Mouse (Mus musculus) intestine, embryonic 16.5 days (tissue): ENCODE data around the gene Zfp628. TPM values are rescaled to one million over a fixed set of nuclear protein-coding genes. Genes with fewer than 3 reads are reported as not detected.
A peak's percentile ranks its signal among the peaks of the same experiment; 100 is the strongest.
"Not testable (repeated sequence)": the region's sequence is repeated elsewhere in the genome, so short reads cannot be mapped to it uniquely, and the experiment has no call there.

Source experiments
- ATAC-seq: fragments of 200-750 bp; cut with Nextera tagmentation; 2 replicates; pipeline ENCODE4 v1.8.0; 2017; ENCODE audit warnings: moderate TSS enrichment, moderate library complexity
- H3K27ac ChIP-seq: fragments of 300-500 bp; sonication (generic); 2 replicates; pipeline ENCODE4 v1.5.1; 2014; ENCODE audit warnings: mild to moderate bottlenecking, low read length
- H3K27me3 ChIP-seq: fragments of 300-500 bp; sonication (generic); replicated peaks from 2 replicates; pipeline ENCODE4 v1.6.1; 2014; ENCODE audit warnings: low read length, control low read depth, mixed read lengths; ENCODE audit not compliant: control insufficient read depth, insufficient read depth
- H3K36me3 ChIP-seq: fragments of 300-500 bp; sonication (generic); 2 replicates; pipeline ENCODE4 v1.6.1; 2014; ENCODE audit warnings: low read length, control low read depth; ENCODE audit not compliant: control insufficient read depth, insufficient read depth
- H3K4me1 ChIP-seq: fragments of 300-500 bp; sonication (generic); 2 replicates; pipeline ENCODE4 v1.6.1; 2014; ENCODE audit warnings: low read length, control low read depth, mixed read lengths; ENCODE audit not compliant: control insufficient read depth, insufficient read depth
- H3K4me2 ChIP-seq: fragments of 300-500 bp; sonication (generic); 2 replicates; pipeline ENCODE4 v1.6.1; 2014; ENCODE audit warnings: low read depth, low read length, control low read depth
- H3K4me3 ChIP-seq: fragments of 300-500 bp; sonication (generic); 2 replicates; pipeline ENCODE4 v1.5.1; 2014; ENCODE audit warnings: mild to moderate bottlenecking, low read length
- H3K9ac ChIP-seq: fragments of 300-500 bp; sonication (generic); 2 replicates; pipeline ENCODE4 v1.6.1; 2014; ENCODE audit warnings: low read depth, low read length
- H3K9me3 ChIP-seq: fragments of 300-500 bp; sonication (generic); 2 replicates; pipeline ENCODE4 v1.6.1; 2016; ENCODE audit warnings: low read length, control low read depth; ENCODE audit not compliant: control insufficient read depth
- WGBS: fragments of 180-500 bp; shearing (Covaris S2); extraction: QIAGEN DNeasy Blood & Tissue Kit; methylation state at CpG from one replicate; pipeline ENCODE4 v1.1.7; 2014; 5-methylcytosine and 5-hydroxymethylcytosine counted together
- polyA plus RNA-seq: library from polyadenylated mRNA; unstranded; fragments of >200 nt; fragmentation: Nextera tagmentation; extraction: Ambion mirVana; gene quantifications from 2 replicates; pipeline ENCODE4 v1.2.1, GENCODE M21; 2015

The Zfp628 gene
- 2.7 TPM in 2 replicates for polyA plus RNA-seq

DNA sequence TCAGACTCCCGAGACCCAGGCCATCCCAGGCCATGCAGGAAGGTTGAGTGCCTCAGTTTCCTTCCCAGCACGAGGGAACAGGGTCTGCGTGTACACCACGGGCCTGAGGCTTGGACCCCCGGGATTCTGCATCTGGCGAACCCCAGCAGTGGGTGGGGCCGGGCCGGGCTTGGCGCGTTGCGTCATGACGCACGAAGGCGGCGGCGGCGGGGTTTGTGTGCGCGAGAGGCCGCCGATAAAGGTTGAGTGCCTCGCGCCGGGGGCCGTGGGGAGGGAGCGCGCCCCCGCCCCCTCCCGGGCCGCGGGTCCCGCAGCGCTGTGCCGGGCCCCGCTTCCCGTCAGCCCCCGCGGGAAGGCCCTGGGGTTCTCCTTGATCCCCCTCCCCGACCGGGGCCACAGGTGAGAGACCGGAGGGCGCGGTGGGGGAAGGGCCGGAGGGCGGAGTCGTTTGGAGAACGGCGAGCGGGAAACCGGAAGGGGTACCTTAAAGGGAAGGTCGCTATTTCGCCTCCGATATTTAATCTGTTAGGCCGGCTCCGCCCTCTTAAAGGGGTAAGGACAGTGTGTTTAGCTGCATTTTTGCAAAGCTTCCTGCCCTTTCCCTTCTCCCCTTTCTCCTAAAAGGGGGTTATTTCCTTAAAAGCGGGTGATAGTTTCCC is at the start of gene Zfp628:
TSS of gene Zfp628 (plus strand) at position 211 of the 659 bp plus-strand sequence.
- Histone ChIP-seq H3K27ac (peak within 1 kb of the TSS; percentile 96), H3K9ac (peak within 1 kb of the TSS; percentile 85), H3K4me2 (peak within 1 kb of the TSS; percentile 87), H3K27me3 (no peaks in the 10 kb centered on the region), H3K36me3 (peaks cover 13% of the 10 kb centered on the region), H3K4me1 (peaks cover 18% of the 10 kb centered on the region), H3K4me3 (peak within 1 kb of the TSS; percentile 69), H3K9me3 (no peaks in the 10 kb centered on the region)
- under 1% methylated on average over 56 of the region's 56 CpGs for WGBS
- peak; percentile 91 for ATAC-seq

DNA sequence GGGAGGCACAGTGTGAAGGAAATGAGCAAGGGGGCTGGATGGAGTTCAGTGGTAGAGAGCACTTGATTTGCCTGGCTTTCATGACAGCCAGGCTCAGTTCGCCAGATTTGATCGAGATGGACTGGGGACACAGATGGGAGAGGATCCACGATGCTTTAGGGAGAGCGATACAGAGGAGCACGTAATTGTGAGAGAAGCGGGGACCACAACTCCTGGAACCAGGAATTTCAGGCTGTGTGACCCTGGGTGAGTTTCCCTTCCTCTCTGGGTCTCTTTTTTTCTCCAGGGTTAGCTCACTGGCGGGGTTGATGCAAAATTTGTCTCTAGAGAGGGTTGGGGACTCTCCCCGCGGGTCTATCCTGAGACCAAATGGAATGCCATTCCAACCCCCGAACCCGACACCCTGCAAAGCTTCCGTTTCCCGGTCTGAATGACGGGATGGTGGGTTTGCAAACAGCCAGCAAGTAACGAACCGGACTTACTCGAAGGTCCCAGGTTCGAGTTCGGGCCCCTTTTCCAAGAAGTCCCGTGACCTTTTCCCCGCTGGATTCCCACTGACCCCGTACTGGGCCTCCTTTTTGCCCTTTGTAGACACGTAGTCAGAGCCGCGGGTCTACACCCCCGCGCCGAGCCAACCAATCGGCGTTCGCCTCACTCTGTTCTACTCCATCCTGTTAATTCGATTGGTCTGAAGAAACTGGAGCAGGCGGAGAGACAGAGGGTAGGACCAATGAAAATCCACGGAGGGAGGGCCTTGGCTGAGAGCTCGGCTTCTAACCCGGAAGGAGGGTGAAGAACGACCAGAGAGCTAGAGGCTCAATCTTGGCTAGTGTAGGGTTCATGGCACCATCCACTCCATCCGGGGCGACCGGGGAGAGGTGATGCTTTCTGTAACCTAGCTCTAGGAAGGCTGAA is 49.2 kb upstream of the Zfp628 start:
- Histone ChIP-seq H3K36me3 (no peaks in the 10 kb centered on the region), H3K27ac (peak overlapping the region; percentile 92), H3K4me2 (peak overlapping the region; percentile 57), H3K4me1 (peaks cover 2% of the 10 kb centered on the region; the same call in 1 of the 2 replicates), H3K9ac (peak overlapping the region; percentile 76), H3K9me3 (no peaks in the 10 kb centered on the region), H3K27me3 (no peaks in the 10 kb centered on the region), H3K4me3 (peak overlapping the region; percentile 70)
- ATAC-seq = peak; percentile 99
- WGBS = 4% methylated on average over 40 of the region's 40 CpGs

DNA sequence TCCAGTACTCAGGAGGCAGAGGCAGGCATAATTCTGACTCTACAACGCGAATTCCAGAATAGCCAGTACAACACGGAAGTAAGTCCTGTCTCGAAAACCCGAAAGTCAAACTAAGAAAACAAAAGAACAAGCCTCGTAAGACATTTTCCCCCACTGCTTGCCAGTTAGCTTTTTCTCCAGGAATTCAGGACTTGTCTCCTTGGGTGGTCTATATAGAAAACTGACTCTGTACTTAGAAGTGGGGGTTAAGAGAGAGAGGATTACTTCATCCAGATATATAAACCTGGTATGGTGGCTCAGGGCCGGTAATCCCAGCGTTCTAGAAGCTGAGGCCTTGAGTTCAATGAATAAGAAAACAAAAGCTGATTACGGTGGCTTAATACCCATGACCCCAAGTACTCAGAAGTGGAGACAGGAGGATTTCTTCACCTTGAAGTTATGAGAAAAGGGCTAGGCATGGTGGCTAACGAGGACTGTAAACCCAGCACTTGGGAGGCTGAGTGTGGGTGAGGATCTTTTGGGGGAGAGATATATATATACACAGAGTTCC is 48.3 kb upstream of the Zfp628 start:
- whole genome bisulfite sequencing = 29% methylated on average over 10 of the region's 10 CpGs
- H3K4me1 ChIP-seq = peaks cover 2% of the 10 kb centered on the region; the same call in 1 of the 2 replicates
- no peak; the same call in 1 of the 2 replicates for ATAC-seq
- H3K27ac ChIP-seq = peak overlapping the region; percentile 92
- H3K9me3 ChIP-seq = no peaks in the 10 kb centered on the region
- no peaks in the 10 kb centered on the region for H3K27me3 ChIP-seq
- H3K9ac ChIP-seq = peak overlapping the region; percentile 76
- H3K36me3 ChIP-seq = no peaks in the 10 kb centered on the region
- H3K4me3 ChIP-seq = peak overlapping the region; percentile 70
- H3K4me2 ChIP-seq = peak overlapping the region; percentile 57

DNA sequence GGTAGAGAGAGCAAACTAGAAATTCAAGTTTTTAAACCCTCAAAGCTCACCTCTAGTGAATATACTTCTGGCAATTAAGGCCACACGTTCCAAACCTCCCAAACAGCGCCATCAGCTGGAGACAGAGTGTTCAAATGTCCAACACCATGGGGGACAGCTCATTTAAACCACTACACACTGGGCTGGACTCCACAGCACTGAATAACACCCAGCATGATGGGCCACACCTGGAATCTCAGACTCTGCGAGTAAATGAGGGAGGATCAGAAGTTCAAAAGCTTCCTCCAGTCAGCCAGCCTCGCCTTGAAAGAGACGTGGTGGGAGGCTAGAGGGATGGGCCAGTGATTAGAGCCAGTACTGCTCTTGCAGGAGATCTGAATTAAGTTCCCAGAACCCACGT is 44.9 kb upstream of the Zfp628 start, which contains the start of gene Isoc2b:
TSS of gene Isoc2b (minus strand) at position 126 of the 400 bp plus-strand sequence.
- Histone ChIP-seq H3K4me1 (peaks cover 2% of the 10 kb centered on the region; the same call in 1 of the 2 replicates), H3K36me3 (no peaks in the 10 kb centered on the region), H3K27ac (no peak within 1 kb of the TSS), H3K4me3 (no peak within 1 kb of the TSS), H3K27me3 (no peaks in the 10 kb centered on the region), H3K9me3 (no peaks in the 10 kb centered on the region), H3K9ac (no peak within 1 kb of the TSS), H3K4me2 (no peak within 1 kb of the TSS)
- ATAC-seq = no peak
- 43% methylated on average over 6 of the region's 6 CpGs for WGBS

DNA sequence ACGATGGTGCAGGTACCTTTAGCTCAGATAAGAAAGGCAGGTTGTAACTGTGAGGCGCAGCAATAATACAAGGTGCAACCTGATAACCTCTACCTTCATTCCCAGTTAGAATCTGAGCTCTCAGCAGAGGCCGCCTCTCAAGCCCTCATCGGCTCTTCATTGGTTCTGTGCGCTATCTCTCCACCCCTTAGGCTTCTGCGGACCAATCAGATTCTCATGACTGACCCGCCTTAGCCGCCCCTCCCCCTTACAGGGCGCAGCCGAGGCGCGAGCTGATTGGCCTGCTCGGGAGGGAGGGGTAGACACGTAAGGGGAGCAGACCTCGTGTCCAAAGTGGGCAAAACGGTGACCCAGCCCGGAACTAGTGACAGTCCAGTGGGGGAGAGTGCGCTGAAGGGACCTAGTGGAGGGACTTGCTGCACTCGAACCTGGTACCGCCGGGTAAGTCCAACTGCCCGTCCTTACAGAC is 38.2 kb upstream of the Zfp628 start, which contains the start of gene Isoc2a:
TSS of gene Isoc2a (plus strand) at position 401 of the 469 bp plus-strand sequence.
- Histone ChIP-seq H3K36me3 (no peaks in the 10 kb centered on the region), H3K4me1 (peaks cover 11% of the 10 kb centered on the region; the same call in 1 of the 2 replicates), H3K4me2 (peak within 1 kb of the TSS; percentile 93), H3K27ac (peak within 1 kb of the TSS; percentile 54), H3K9me3 (no peaks in the 10 kb centered on the region), H3K9ac (peak within 1 kb of the TSS; percentile 82), H3K4me3 (peak within 1 kb of the TSS; percentile 73), H3K27me3 (no peaks in the 10 kb centered on the region)
- peak; percentile 99 for ATAC-seq
- WGBS = under 1% methylated on average over 22 of the region's 22 CpGs

DNA sequence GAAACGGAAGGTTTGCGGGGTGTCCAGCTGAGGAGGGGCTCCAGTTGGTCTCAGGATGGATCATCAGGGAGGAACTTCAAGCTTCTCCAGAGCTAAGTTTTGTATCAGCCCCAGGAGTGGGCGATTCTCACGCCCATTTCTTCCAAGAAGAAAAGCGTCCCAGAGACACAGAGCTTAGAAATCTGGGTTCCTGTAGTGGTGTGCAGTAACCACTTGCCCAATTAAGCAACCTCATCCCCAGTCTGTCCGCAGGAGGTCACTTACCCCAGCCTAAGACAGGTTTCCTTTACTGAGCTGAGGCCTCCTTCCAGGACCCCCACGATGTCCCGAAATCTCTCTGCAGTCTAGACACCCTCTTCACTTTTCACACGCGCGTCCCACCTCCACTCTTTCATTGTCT is 37.8 kb upstream of the Zfp628 start:
- Histone ChIP-seq H3K4me1 (peaks cover 11% of the 10 kb centered on the region; the same call in 1 of the 2 replicates), H3K36me3 (no peaks in the 10 kb centered on the region), H3K4me3 (peak overlapping the region; percentile 73), H3K27me3 (no peaks in the 10 kb centered on the region), H3K9me3 (no peaks in the 10 kb centered on the region), H3K9ac (peak overlapping the region; percentile 82), H3K27ac (peak overlapping the region; percentile 50), H3K4me2 (peak overlapping the region; percentile 93)
- ATAC-seq = peak; percentile 31
- WGBS = 4% methylated on average over 11 of the region's 11 CpGs

DNA sequence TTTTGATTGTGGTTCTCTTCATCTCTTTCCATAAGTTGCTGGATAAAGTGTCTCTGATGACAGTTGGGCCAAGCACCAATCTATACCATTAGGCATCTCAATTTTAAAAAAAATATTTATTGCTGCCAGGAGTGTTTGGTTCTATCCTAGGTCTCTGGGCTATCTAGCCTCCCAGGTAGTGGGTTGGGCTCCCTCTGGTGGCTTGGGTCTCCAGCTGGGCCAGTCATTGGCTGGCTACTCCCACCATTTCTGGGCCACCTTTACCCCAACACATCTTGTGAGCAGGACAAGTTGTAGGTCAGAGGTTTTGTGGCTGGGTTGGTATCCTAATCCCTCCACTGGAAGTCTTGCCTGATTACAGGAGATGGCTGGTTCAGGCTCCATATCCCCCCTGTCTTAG is 36.8 kb upstream of the Zfp628 start:
- ATAC-seq = no peak
- peak overlapping the region; percentile 73 for H3K4me3 ChIP-seq
- no peaks in the 10 kb centered on the region for H3K9me3 ChIP-seq

DNA sequence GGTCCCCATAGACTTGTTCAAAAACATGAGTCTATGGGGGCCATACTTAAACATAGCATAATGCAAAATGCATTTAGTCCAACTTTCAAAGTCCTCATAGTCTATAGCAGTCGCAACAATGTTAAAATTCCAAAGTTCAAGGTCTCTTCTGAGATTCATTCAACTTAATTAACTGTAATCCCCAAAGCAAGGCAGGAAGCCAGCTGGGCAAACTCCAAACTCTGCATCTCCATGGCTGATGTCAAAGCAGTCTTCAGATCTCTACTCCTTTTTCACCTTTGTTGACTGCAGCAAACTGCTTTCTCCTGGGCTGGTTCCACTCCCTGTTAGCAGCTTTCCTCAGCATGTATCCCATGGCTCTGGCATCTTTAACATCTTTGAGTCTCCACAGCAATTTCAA is 36.0 kb upstream of the Zfp628 start:
- not testable (repeated sequence) for ATAC-seq, H3K27ac ChIP-seq, H3K9me3 ChIP-seq, H3K9ac ChIP-seq, H3K27me3 ChIP-seq, H3K4me2 ChIP-seq, H3K4me3 ChIP-seq, H3K36me3 ChIP-seq
- WGBS = 85% methylated on average over 1 of the region's 1 CpGs
- peaks cover 11% of the 10 kb centered on the region; the same call in 1 of the 2 replicates for H3K4me1 ChIP-seq

More for the DNA sequence above, 36.8 kb upstream of the Zfp628 start:
- H3K9ac ChIP-seq = no peak overlapping the region
- H3K4me1 ChIP-seq = peaks cover 11% of the 10 kb centered on the region; the same call in 1 of the 2 replicates
- H3K27ac ChIP-seq = no peak overlapping the region
- peak overlapping the region; percentile 93 for H3K4me2 ChIP-seq
- H3K27me3 ChIP-seq = no peaks in the 10 kb centered on the region
- no peaks in the 10 kb centered on the region for H3K36me3 ChIP-seq

DNA sequence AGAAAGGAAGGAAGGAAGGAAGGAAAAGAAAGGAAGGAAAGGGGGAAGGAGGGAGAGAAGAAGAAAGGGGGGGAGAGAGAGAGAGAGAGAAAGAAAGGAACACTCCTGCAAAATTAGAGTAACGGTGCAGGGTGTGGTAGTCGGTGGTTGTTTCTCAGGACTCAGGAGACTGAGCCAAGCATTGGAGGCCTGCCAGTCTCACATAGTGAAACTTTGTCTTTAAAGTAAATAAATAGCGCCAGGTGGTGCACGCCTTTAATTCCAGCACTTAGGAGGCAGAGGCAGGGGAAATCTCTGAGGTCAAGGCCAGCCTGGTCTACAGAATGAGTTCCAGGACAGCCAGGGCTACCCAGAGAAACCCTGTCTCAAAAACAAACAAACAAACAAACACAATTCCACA is 28.3 kb upstream of the Zfp628 start:
- no peaks in the 10 kb centered on the region; the same call in 1 of the 2 replicates for H3K36me3 ChIP-seq
- no peak overlapping the region for H3K4me3 ChIP-seq
- WGBS = 50% methylated on average over 4 of the region's 4 CpGs
- ATAC-seq = no peak
- H3K27me3 ChIP-seq = no peaks in the 10 kb centered on the region
- no peak overlapping the region for H3K9ac ChIP-seq
- H3K27ac ChIP-seq = no peak overlapping the region
- no peaks in the 10 kb centered on the region for H3K4me1 ChIP-seq
- H3K9me3 ChIP-seq = no peaks in the 10 kb centered on the region
- no peak overlapping the region for H3K4me2 ChIP-seq
